Mouse (Mus musculus) lung, postnatal 0 days (tissue): ENCODE measurements around the gene Eya2. TPM values are rescaled to one million over a fixed set of nuclear protein-coding genes. Genes with fewer than 3 reads are reported as not detected.

Experiments
- ATAC-seq: fragments of 200-750 bp; cut with Nextera tagmentation; 2 replicates; pipeline ENCODE4 v1.8.0; 2017; ENCODE audit warnings: moderate library complexity
- DNase-seq: peaks from one replicate; pipeline ENCODE4 v3.0.0-alpha.2; 2016; ENCODE audit warnings: low spot score
- H3K27ac ChIP-seq: fragments of 300-500 bp; sonication (generic); 2 replicates; pipeline ENCODE4 v1.5.1; 2014; ENCODE audit warnings: antibody characterized with exemption, mild to moderate bottlenecking, low read length, mixed read lengths
- H3K27me3 ChIP-seq: fragments of 300-500 bp; sonication (generic); replicated peaks from 2 replicates; pipeline ENCODE4 v1.6.1; 2014; ENCODE audit warnings: low read length, mixed read lengths; ENCODE audit not compliant: insufficient read depth
- H3K36me3 ChIP-seq: fragments of 300-500 bp; sonication (generic); 2 replicates; pipeline ENCODE4 v1.6.1; 2014; ENCODE audit warnings: low read length, mixed read lengths; ENCODE audit not compliant: insufficient read depth
- H3K4me1 ChIP-seq: fragments of 300-500 bp; sonication (generic); 2 replicates; pipeline ENCODE4 v1.6.1; 2014; ENCODE audit warnings: antibody characterized with exemption, low read depth, low read length, mixed read lengths; ENCODE audit not compliant: insufficient read depth
- H3K4me2 ChIP-seq: fragments of 300-500 bp; sonication (generic); replicated peaks from 2 replicates; pipeline ENCODE4 v1.6.1; 2014; ENCODE audit warnings: low read depth, mild to moderate bottlenecking, low read length, moderate library complexity, mixed read lengths
- H3K4me3 ChIP-seq: fragments of 300-500 bp; sonication (generic); 2 replicates; pipeline ENCODE4 v1.5.1; 2014; ENCODE audit warnings: low read depth, low read length
- H3K9ac ChIP-seq: fragments of 300-500 bp; sonication (generic); replicated peaks from 2 replicates; pipeline ENCODE4 v1.6.1; 2014; ENCODE audit warnings: low read depth, mild to moderate bottlenecking
- H3K9me3 ChIP-seq: fragments of 300-500 bp; sonication (generic); 2 replicates; pipeline ENCODE4 v1.6.1; 2016; ENCODE audit warnings: low read length, mixed read lengths
- CTCF ChIP-seq: IDR thresholded peaks from 2 replicates; pipeline ENCODE4 v1.5.1; 2016; ENCODE audit warnings: antibody characterized with exemption, mild to moderate bottlenecking
- EP300 ChIP-seq: IDR thresholded peaks from 2 replicates; pipeline ENCODE4 v1.6.1; 2016; ENCODE audit warnings: antibody characterized with exemption, mild to moderate bottlenecking, control low read depth
- WGBS: fragments of 180-500 bp; shearing (Covaris S2); extraction: QIAGEN DNeasy Blood & Tissue Kit; methylation state at CpG from one replicate; pipeline ENCODE4 v1.1.7; 2014; 5-methylcytosine and 5-hydroxymethylcytosine counted together
- polyA plus RNA-seq: library from polyadenylated mRNA; unstranded; fragments of >200 nt; fragmentation: Nextera tagmentation; extraction: Ambion mirVana; gene quantifications from 2 replicates; pipeline ENCODE4 v1.2.1, GENCODE M21; 2015

The Eya2 gene
- polyA plus RNA-seq, 1 experiment from 2014 or later, result 27.8 TPM

GRCm38 (mm10) chr2:165651031-165651430, 56.2 kb downstream of the Eya2 start:
- DNase-seq (no peak), ATAC-seq (no peak)
- WGBS, result 33% methylated on average over 11 of the region's 11 CpGs
- H3K4me2 ChIP-seq, result no peak overlapping the region
- H3K27me3 ChIP-seq, result no peaks in the 10 kb centered on the region
- H3K4me1 ChIP-seq, result peaks cover 11% of the 10 kb centered on the region; the same call in 1 of the 2 replicates
- no peaks in the 10 kb centered on the region for H3K9me3 ChIP-seq
- no peaks in the 10 kb centered on the region for H3K36me3 ChIP-seq
- H3K4me3 ChIP-seq, result no peak overlapping the region
- H3K27ac ChIP-seq, result no peak overlapping the region
- no peak for TF ChIP-seq CTCF
- TF ChIP-seq EP300, result no peak
- H3K9ac ChIP-seq, result no peak overlapping the region

DNA sequence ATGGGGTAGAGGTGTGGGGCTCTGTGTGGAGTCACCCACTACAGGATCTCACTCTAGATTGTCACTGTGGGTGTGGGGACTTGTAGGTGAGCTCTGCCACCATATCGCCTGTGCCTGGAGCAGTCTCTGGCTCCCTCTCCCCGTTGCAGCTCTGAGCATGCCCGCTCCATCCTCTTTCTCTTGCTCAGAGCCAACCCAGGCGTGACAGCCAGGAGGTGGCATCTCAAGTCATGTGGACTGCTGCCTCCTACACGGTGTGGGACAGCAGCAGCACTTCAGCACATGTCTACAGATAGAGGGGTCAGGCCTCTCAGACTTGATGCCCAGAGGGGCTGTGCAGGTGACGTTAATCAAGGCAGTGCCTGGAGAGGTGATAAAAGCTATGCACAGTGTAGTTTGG, 57.4 kb downstream of the Eya2 start:
- TF ChIP-seq CTCF (no peak), EP300 (no peak)
- H3K4me3 ChIP-seq, result no peak overlapping the region
- 52% methylated on average over 4 of the region's 6 CpGs for WGBS
- H3K27me3 ChIP-seq, result no peaks in the 10 kb centered on the region
- ATAC-seq, result no peak
- no peaks in the 10 kb centered on the region for H3K9me3 ChIP-seq
- no peak overlapping the region for H3K27ac ChIP-seq
- no peak overlapping the region for H3K9ac ChIP-seq
- H3K36me3 ChIP-seq, result no peaks in the 10 kb centered on the region
- peaks cover 11% of the 10 kb centered on the region; the same call in 1 of the 2 replicates for H3K4me1 ChIP-seq
- DNase-seq, result no peak
- no peak overlapping the region for H3K4me2 ChIP-seq

DNA sequence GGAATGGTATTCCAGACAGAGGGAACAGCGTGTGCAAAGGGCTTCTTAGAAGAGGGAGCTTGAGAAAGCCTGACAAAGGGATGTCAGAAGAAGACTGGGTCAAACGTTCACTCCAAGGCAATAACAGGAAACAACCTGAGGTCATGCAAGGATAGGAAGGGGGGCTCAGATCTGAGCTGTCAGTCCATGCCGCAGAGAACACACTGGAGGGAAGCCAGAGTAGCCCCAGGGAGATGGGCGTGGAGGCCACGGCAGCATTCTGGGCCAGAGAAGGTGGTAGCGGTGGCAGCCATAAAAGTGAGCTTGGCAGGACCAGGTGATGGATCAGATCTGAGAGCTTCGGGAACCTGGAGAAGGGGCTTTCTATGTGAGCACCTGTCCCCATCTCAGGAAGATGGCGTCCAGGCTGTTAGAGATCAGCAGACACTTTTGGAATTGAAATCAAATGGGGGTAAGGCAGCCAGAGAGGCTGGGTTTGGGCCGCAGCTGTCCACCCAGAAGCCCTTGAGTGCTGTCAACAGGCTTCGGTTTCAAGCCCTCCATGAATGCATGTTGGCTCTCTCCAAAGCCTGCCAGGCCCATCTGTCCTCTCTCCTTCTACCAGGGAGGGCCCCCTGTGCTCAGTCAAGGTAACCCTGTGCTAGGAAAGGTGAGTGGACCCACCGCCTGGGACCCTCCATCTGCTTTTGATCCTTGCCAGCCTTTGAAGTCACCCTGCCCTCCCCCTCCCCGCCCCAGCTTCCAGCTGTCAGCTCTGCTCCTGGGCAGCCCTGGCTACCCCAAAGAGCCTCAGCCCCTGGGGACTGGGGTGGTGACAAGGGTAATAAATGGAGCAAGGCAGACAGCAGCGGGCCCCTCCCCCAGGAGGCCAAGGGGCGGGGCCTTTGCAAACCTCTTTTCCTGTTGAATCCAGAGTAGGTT, 58.4 kb downstream of the Eya2 start:
- DNase-seq, result peak; percentile 31
- Histone ChIP-seq H3K4me2 (no peak overlapping the region), H3K27ac (no peak overlapping the region), H3K4me1 (peaks cover 11% of the 10 kb centered on the region; the same call in 1 of the 2 replicates), H3K27me3 (no peaks in the 10 kb centered on the region), H3K9ac (no peak overlapping the region), H3K9me3 (no peaks in the 10 kb centered on the region), H3K36me3 (no peaks in the 10 kb centered on the region), H3K4me3 (no peak overlapping the region)
- ATAC-seq, result peak; percentile 33; the same call in 1 of the 2 replicates
- WGBS, result 14% methylated on average over 14 of the region's 14 CpGs
- TF ChIP-seq EP300 (no peak), CTCF (no peak)

- Histone ChIP-seq H3K4me3 (no peak overlapping the region), H3K9ac (no peak overlapping the region), H3K27me3 (no peaks in the 10 kb centered on the region), H3K27ac (no peak overlapping the region), H3K9me3 (no peaks in the 10 kb centered on the region), H3K4me2 (no peak overlapping the region), H3K4me1 (peaks cover 11% of the 10 kb centered on the region; the same call in 1 of the 2 replicates), H3K36me3 (no peaks in the 10 kb centered on the region)
- TF ChIP-seq CTCF (no peak), EP300 (no peak)
- DNase-seq, result no peak
- WGBS, result 43% methylated on average over 9 of the region's 9 CpGs
- no peak for ATAC-seq
These were observed 59.3 kb downstream of the Eya2 start for GRCm38 (mm10) chr2:165654151-165654550.

- no peak for TF ChIP-seq CTCF
- TF ChIP-seq EP300, result no peak
- H3K4me2 ChIP-seq, result no peak overlapping the region
- ATAC-seq, result no peak
- no peak overlapping the region for H3K4me3 ChIP-seq
- no peak overlapping the region for H3K27ac ChIP-seq
- H3K36me3 ChIP-seq, result no peaks in the 10 kb centered on the region
- no peaks in the 10 kb centered on the region for H3K27me3 ChIP-seq
- no peak overlapping the region for H3K9ac ChIP-seq
- 68% methylated on average over 10 of the region's 10 CpGs for WGBS
- H3K4me1 ChIP-seq, result peaks cover 11% of the 10 kb centered on the region; the same call in 1 of the 2 replicates
- peak; percentile 36 for DNase-seq
- H3K9me3 ChIP-seq, result no peaks in the 10 kb centered on the region
These were observed 60.1 kb downstream of the Eya2 start for GRCm38 (mm10) chr2:165654696-165655491.

DNA sequence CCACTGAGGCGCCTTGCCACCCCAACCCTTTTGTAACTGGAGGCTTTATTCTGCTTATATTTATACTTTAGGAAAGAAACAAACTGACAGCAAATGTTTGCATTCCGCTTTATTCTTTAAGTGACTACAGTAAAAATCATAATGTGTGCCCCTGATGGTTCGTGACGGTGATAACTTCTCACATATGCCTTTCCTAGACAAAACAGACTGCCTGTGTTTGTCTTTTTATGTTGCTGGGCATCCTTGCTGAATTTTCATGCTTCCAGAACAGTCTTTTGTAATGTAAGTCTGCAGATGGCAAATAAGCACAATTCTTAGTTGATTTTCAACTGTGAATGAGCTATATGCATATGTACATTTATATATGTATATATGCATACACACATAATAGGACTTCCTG, 61.7 kb downstream of the Eya2 start:
- ATAC-seq (no peak), DNase-seq (no peak)
- Histone ChIP-seq H3K4me3 (no peak overlapping the region), H3K27me3 (no peaks in the 10 kb centered on the region), H3K4me1 (peaks cover 11% of the 10 kb centered on the region; the same call in 1 of the 2 replicates), H3K36me3 (no peaks in the 10 kb centered on the region), H3K9ac (no peak overlapping the region), H3K4me2 (no peak overlapping the region), H3K9me3 (no peaks in the 10 kb centered on the region), H3K27ac (no peak overlapping the region)
- 76% methylated on average over 4 of the region's 4 CpGs for WGBS
- TF ChIP-seq CTCF (no peak), EP300 (no peak)
